Mouse (Mus musculus) myocyte (in vitro differentiated cells): ENCODE measurements at regions not wholly inside any gene's neighbourhood (a gene's known extent, or its start where the extent isn't known, plus 50 kb on each side); places are given as distances from the start of the nearest gene placed in this dataset.

ENCODE experiments used
- CEBPB ChIP-seq: IDR thresholded peaks from 2 replicates; pipeline ENCODE4 v1.6.1; 2011; ENCODE audit warnings: mild to moderate bottlenecking, moderate library complexity; ENCODE audit not compliant: poor library complexity, insufficient read depth, severe bottlenecking
- E2F4 ChIP-seq: IDR thresholded peaks from one replicate; pipeline ENCODE4 v1.6.1; 2011; ENCODE audit warnings: mild to moderate bottlenecking, control low read depth, moderate library complexity; ENCODE audit not compliant: insufficient read depth
- MAX ChIP-seq: IDR thresholded peaks from one replicate; pipeline ENCODE4 v1.6.1; 2011; ENCODE audit warnings: low read depth, mild to moderate bottlenecking, control low read depth
- MYOD1 ChIP-seq, 3 experiments: IDR thresholded peaks; one replicate each; pipeline ENCODE4 v1.6.1; 2011; ENCODE audit warnings: control low read depth in 2 of 3, low read depth in 2 of 3, mild to moderate bottlenecking in 2 of 3, moderate library complexity in 1 of 3; ENCODE audit not compliant: insufficient read length in 2 of 3, control insufficient read depth in 1 of 3
- POLR2A ChIP-seq: IDR thresholded peaks from one replicate; pipeline ENCODE4 v1.6.1; 2011; ENCODE audit warnings: low read depth, mild to moderate bottlenecking, control low read depth, moderate library complexity; ENCODE audit not compliant: insufficient read length
- POLR2AphosphoS2 ChIP-seq: IDR thresholded peaks from one replicate; pipeline ENCODE4 v1.6.1; 2011; ENCODE audit warnings: low read depth, control low read depth; ENCODE audit not compliant: insufficient read length
- REST ChIP-seq: IDR thresholded peaks from one replicate; pipeline ENCODE4 v1.6.1; 2011; ENCODE audit warnings: mild to moderate bottlenecking, control low read depth, moderate library complexity; ENCODE audit not compliant: insufficient read depth, insufficient read length
- TCF12 ChIP-seq: IDR thresholded peaks from one replicate; pipeline ENCODE4 v1.6.1; 2011; ENCODE audit warnings: mild to moderate bottlenecking, control low read depth; ENCODE audit not compliant: poor library complexity, insufficient read depth, severe bottlenecking
- TCF3 ChIP-seq: IDR thresholded peaks from one replicate; pipeline ENCODE4 v1.6.1; 2011; ENCODE audit warnings: low read depth, control low read depth; ENCODE audit not compliant: insufficient read length
- USF1 ChIP-seq: IDR thresholded peaks from one replicate; pipeline ENCODE4 v1.6.1; 2011; ENCODE audit warnings: low read depth, mild to moderate bottlenecking, control low read depth, moderate library complexity

GRCm38 (mm10) chr13:72286301-72286700, 322.8 kb upstream of the Irx1 start:
- no peak for TF ChIP-seq TCF12
- TF ChIP-seq POLR2A: no peak
- TF ChIP-seq MAX: no peak
- no peak for TF ChIP-seq USF1
- TF ChIP-seq E2F4: no peak
- TF ChIP-seq TCF3: no peak
- TF ChIP-seq POLR2AphosphoS2: no peak
- no peak for TF ChIP-seq CEBPB
- TF ChIP-seq REST: no peak
- TF ChIP-seq MYOD1 (IDR thresholded peaks at IDR 0.05; ENCODE audit: control insufficient read depth in 1 of 3, insufficient read length in 2 of 3, low read depth in 2 of 3): no peak
